Mouse (Mus musculus): ENCODE results near the gene Cntn1.

DNA sequence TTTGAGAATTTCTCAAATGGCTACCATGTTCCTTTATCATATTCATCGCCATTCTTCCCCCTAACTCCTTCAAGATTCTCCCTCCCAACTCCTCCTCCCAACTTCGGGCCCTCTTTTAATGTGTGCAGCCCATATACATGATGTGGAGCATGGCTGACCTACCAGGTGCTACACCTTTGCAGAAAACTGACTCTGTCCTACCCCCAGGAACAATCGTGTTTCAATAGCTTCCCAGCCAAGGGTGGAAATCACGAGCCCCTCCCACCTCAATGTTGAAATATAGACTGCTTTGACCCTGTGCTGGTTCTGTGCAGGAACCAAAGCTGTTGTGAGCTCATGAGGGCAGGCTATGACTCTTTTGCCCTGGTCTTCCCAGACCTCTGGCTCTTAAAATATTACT is 236.7 kb downstream of the Cntn1 start:
- TF ChIP-seq POLR2A (IDR thresholded peaks at IDR 0.05; ENCODE audit: insufficient read depth, low read length) (no peak), CTCF (IDR thresholded peaks at IDR 0.05; ENCODE audit: low read depth, low read length) (no peak)
